Mouse (Mus musculus): ENCODE results near the gene Tmprss6.

- TF ChIP-seq CTCF (IDR thresholded peaks at IDR 0.05; ENCODE audit: low read depth, low read length): no peak
- TF ChIP-seq POLR2AphosphoS5 (IDR thresholded peaks at IDR 0.05; ENCODE audit: insufficient replicate concordance, low read depth, low read length): no peak
- no peak for TF ChIP-seq GATA1 (IDR thresholded peaks at IDR 0.05; ENCODE audit: borderline replicate concordance, low read length)
Measured at GRCm38 (mm10) chr15:78489906-78490305, 21.5 kb upstream of the Tmprss6 start.

Data from G1E (cell line).